Mouse (Mus musculus) olfactory bulb, adult 2 months (tissue): ENCODE results near the gene Misp. TPM values are rescaled to one million over a fixed set of nuclear protein-coding genes. Genes with fewer than 3 reads are reported as not detected.

Experiments
- H3K27ac ChIP-seq: fragments of 200-500 bp; 2 replicates; pipeline ENCODE4 v1.5.1; 2012; ENCODE audit warnings: low read depth, low read length; ENCODE audit not compliant: insufficient read depth
- H3K4me1 ChIP-seq: fragments of 200-500 bp; 2 replicates; pipeline ENCODE4 v1.6.1; 2012; ENCODE audit warnings: low read length; ENCODE audit not compliant: control insufficient read depth, insufficient read depth
- H3K4me3 ChIP-seq: fragments of 200-500 bp; 2 replicates; pipeline ENCODE4 v1.5.1; 2012; ENCODE audit warnings: mild to moderate bottlenecking, low read depth, low read length, moderate library complexity; ENCODE audit not compliant: insufficient read depth
- CTCF ChIP-seq: fragments of 200-500 bp; IDR thresholded peaks from 2 replicates; pipeline ENCODE4 v1.5.1; 2012; ENCODE audit warnings: low read depth, mild to moderate bottlenecking, low read length, moderate library complexity; ENCODE audit not compliant: insufficient read depth
- POLR2A ChIP-seq: fragments of 200-500 bp; IDR thresholded peaks from 2 replicates; pipeline ENCODE4 v1.6.1; 2012; ENCODE audit warnings: mild to moderate bottlenecking, low read depth, low read length, moderate library complexity; ENCODE audit not compliant: insufficient read depth
- WGBS: fragments of 180-500 bp; shearing (Covaris S2); methylation state at CpG from one replicate; pipeline ENCODE4 v1.1.7; 2018; 5-methylcytosine and 5-hydroxymethylcytosine counted together
- polyA plus RNA-seq: library from polyadenylated mRNA; stranded (reverse); fragments of >200 nt; gene quantifications from 2 replicates; pipeline ENCODE4 v1.2.4, GENCODE M21; 2012; ENCODE audit warnings: low replicate concordance; ENCODE audit not compliant: missing spikeins, insufficient read depth, insufficient read length

The Misp gene
- polyA plus RNA-seq, 1 experiment: not detected

DNA sequence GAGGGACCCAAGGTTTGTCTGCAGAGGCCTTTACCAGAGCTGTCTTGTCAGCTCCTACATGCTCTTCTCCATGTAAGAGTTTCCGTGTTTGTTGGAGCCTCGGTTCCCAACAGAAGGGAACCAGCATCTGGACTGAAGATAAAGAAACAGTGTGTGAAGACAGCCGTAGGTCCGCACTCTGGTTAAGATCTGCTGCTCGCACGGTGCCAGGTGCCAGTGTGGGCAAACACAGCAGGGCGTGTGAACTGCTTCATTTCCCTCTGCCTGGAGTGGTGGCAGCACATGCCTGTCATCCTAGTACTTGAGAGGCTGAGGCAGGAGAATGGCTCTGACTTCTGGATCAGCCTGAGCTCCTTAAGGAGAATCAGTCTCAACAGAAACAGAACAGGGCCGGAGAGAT, 51.1 kb downstream of the Misp start:
- TF ChIP-seq CTCF (no peak), POLR2A (no peak)
- Histone ChIP-seq H3K4me1 (peaks cover 25% of the 10 kb centered on the region), H3K27ac (no peak overlapping the region), H3K4me3 (no peak overlapping the region)
- WGBS: 50% methylated on average over 8 of the region's 8 CpGs

- H3K4me1 ChIP-seq: peaks cover 25% of the 10 kb centered on the region
- 37% methylated on average over 3 of the region's 3 CpGs for WGBS
- TF ChIP-seq CTCF (no peak), POLR2A (no peak)
- H3K27ac ChIP-seq: 0 out of 2 replicates have a peak overlapping the region, but pooled peaks have one; percentile 25
- 0 out of 2 replicates have a peak overlapping the region, but pooled peaks have one; percentile 2 for H3K4me3 ChIP-seq
Measured at GRCm38 (mm10) chr10:79872862-79873261, 52.1 kb downstream of the Misp start.

GRCm38 (mm10) chr10:79873313-79873712, 52.5 kb downstream of the Misp start:
- 3% methylated on average over 6 of the region's 6 CpGs for WGBS
- 0 out of 2 replicates have a peak overlapping the region, but pooled peaks have one; percentile 25 for H3K27ac ChIP-seq
- peak overlapping the region; percentile 81 for H3K4me3 ChIP-seq
- H3K4me1 ChIP-seq: peaks cover 25% of the 10 kb centered on the region
- TF ChIP-seq POLR2A: no peak
- TF ChIP-seq CTCF: no peak

GRCm38 (mm10) chr10:79873715-79874289, 53.0 kb downstream of the Misp start:
- WGBS: 1% methylated on average over 26 of the region's 26 CpGs
- Histone ChIP-seq H3K4me3 (peak overlapping the region; percentile 81), H3K4me1 (peaks cover 25% of the 10 kb centered on the region), H3K27ac (peak overlapping the region; percentile 84)
- no peak for TF ChIP-seq CTCF
- TF ChIP-seq POLR2A: no peak

DNA sequence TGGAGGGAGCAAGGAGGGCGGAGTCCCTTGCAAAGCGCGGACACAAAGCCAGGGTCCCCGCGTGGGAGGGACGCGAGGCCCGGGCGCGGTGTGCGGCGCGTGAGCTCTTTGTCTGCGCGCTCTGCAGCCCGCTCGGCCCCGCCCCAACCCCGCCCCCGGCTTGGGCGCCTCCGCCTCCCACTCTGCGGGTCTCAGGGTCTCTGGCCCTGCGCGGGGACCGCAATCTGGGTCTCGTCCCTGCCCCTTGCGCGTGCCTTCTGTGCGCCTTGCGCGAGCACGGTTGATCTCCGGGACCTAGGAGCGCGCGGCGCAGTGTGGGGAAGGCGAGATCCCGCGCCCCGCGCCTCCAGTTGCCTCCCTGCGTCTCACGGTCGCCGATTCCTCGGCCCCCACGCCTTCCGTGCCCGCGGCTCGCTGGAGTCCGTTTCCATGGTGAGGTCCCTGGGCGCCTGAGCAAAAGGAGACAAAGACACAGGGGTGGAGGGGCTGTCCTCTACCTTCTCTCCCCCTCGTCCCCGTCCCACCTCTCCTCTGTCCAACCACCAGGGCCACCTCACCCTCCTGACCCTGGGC, 53.6 kb downstream of the Misp start, which contains the start of the genes Prtn3 and Plppr3:
TSS of gene Prtn3 (plus strand) at position 187 of the 573 bp plus-strand sequence.
TSS of gene Plppr3 (minus strand) at position 345 of the 573 bp plus-strand sequence.
- peak; percentile 76; the same call in 1 of the 2 replicates for TF ChIP-seq POLR2A
- no peak for TF ChIP-seq CTCF
- WGBS: under 1% methylated on average over 57 of the region's 57 CpGs
- H3K27ac ChIP-seq: peak within 1 kb of the TSS; percentile 84
- H3K4me3 ChIP-seq: peak within 1 kb of the TSS; percentile 81
- peaks cover 24% of the 10 kb centered on the region for H3K4me1 ChIP-seq

DNA sequence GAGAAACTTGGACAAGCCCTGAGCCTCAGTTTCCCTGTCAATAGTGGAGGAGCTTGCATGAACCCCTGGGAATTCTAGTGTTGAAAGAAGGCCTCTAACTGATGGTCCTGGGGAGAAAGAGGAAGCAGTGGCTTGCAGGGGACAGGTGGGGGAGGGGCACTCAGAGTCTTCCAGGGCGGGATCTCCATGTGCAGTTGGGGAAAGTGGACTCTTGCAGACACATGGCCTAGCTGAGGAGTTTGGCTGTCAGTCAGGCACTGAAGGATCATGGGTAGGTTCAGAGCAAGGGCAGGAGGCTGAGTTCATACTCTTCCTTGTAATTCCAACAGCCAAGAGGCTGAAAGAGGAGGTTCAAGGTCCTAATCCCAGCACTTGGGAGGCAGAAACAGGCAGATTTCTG, 56.4 kb downstream of the Misp start:
- no peak overlapping the region for H3K4me3 ChIP-seq
- peaks cover 34% of the 10 kb centered on the region for H3K4me1 ChIP-seq
- TF ChIP-seq POLR2A (no peak), CTCF (no peak)
- no peak overlapping the region for H3K27ac ChIP-seq
- WGBS: 71% methylated on average over 1 of the region's 1 CpGs

GRCm38 (mm10) chr10:79877757-79878156, 57.0 kb downstream of the Misp start:
- TF ChIP-seq CTCF: no peak
- no peak overlapping the region for H3K27ac ChIP-seq
- no peak overlapping the region for H3K4me3 ChIP-seq
- 63% methylated on average over 12 of the region's 12 CpGs for WGBS
- peaks cover 32% of the 10 kb centered on the region for H3K4me1 ChIP-seq

DNA sequence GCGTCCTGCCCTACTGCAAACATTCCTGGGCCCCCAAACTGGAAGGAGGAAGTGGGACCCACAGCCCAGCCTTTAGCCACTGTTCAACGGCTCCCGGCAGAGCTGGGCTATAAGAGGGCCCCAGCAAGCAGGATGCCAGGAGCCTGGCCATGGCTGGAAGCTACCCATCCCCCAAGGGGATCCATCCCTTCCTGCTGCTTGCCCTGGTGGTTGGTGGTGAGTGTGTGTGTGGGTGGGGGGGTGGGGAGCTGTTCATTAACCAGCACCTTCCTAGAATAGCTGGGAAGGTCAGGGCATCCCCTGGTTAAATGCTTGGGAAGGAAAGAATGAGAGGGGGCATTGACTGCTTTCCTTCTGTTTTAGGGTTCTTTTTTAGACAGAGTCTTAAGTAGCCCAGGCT, 58.7 kb downstream of the Misp start:
- Histone ChIP-seq H3K4me1 (peaks cover 32% of the 10 kb centered on the region), H3K4me3 (no peak overlapping the region), H3K27ac (no peak overlapping the region)
- no peak for TF ChIP-seq CTCF
- no peak for TF ChIP-seq POLR2A
- WGBS: 62% methylated on average over 3 of the region's 3 CpGs

Other genes with a start within 250 kb of the Misp start
- gene Theg, start 233.7 kb upstream of the Misp start, polyA plus RNA-seq: not detected in 2 replicates
- gene C2cd4c, start 207.0 kb upstream of the Misp start, polyA plus RNA-seq: not detected in 2 replicates
- gene Shc2, start 183.1 kb upstream of the Misp start, polyA plus RNA-seq: not detected in 2 replicates
- gene Odf3l2, start 175.3 kb upstream of the Misp start, polyA plus RNA-seq: not detected in 2 replicates
- gene Madcam1, start 156.4 kb upstream of the Misp start, polyA plus RNA-seq: not detected in 2 replicates
- gene Tpgs1, start 151.6 kb upstream of the Misp start, polyA plus RNA-seq: not detected in 2 replicates
- gene Cdc34, start 138.8 kb upstream of the Misp start, polyA plus RNA-seq: not detected in 2 replicates
- gene Gzmm, start 132.0 kb upstream of the Misp start, polyA plus RNA-seq: not detected in 2 replicates
- gene Bsg, start 116.5 kb upstream of the Misp start, polyA plus RNA-seq: not detected in 2 replicates
- gene Hcn2, start 104.4 kb upstream of the Misp start, polyA plus RNA-seq: not detected in 2 replicates
- not detected in 2 replicates for gene Polrmt, start 74.4 kb upstream of the Misp start, polyA plus RNA-seq
- not detected in 2 replicates for gene Fgf22, start 65.9 kb upstream of the Misp start, polyA plus RNA-seq
- not detected in 2 replicates for gene Rnf126, start 54.0 kb upstream of the Misp start, polyA plus RNA-seq
- not detected in 2 replicates for gene Fstl3, start 43.7 kb upstream of the Misp start, polyA plus RNA-seq
- gene Prss57, start 30.0 kb upstream of the Misp start, polyA plus RNA-seq: not detected in 2 replicates
- not detected in 2 replicates for gene Palm, start 27.4 kb upstream of the Misp start, polyA plus RNA-seq
- 555 TPM in 1 of 2 replicates, not detected in the other for gene Ptbp1, start 33.4 kb downstream of the Misp start, polyA plus RNA-seq
- not detected in 2 replicates for gene Prtn3, start 53.5 kb downstream of the Misp start, polyA plus RNA-seq
- gene Plppr3, start 53.6 kb downstream of the Misp start, polyA plus RNA-seq: not detected in 2 replicates
- not detected in 2 replicates for gene Elane, start 65.3 kb downstream of the Misp start, polyA plus RNA-seq
- not detected in 2 replicates for gene Cfd, start 69.9 kb downstream of the Misp start, polyA plus RNA-seq
- gene Med16, start 87.9 kb downstream of the Misp start, polyA plus RNA-seq: not detected in 2 replicates
- gene Gm26602, start 89.9 kb downstream of the Misp start, polyA plus RNA-seq: not detected in 2 replicates
- not detected in 2 replicates for gene Kiss1r, start 96.0 kb downstream of the Misp start, polyA plus RNA-seq
- not detected in 2 replicates for gene R3hdm4, start 100.2 kb downstream of the Misp start, polyA plus RNA-seq
- not detected in 2 replicates for gene Arid3a, start 106.1 kb downstream of the Misp start, polyA plus RNA-seq
- not detected in 2 replicates for gene Wdr18, start 139.2 kb downstream of the Misp start, polyA plus RNA-seq
- gene Grin3b, start 149.7 kb downstream of the Misp start, polyA plus RNA-seq: not detected in 2 replicates
- gene Tmem259, start 163.3 kb downstream of the Misp start, polyA plus RNA-seq: not detected in 2 replicates
- gene Cnn2, start 167.6 kb downstream of the Misp start, polyA plus RNA-seq: 124 and 250 TPM in 2 replicates
- not detected in 2 replicates for gene Abca7, start 175.5 kb downstream of the Misp start, polyA plus RNA-seq
- gene Arhgap45, start 195.7 kb downstream of the Misp start, polyA plus RNA-seq: 193 and 203 TPM in 2 replicates
- not detected in 2 replicates for gene Polr2e, start 218.8 kb downstream of the Misp start, polyA plus RNA-seq
- gene Gpx4, start 226.2 kb downstream of the Misp start, polyA plus RNA-seq: not detected in 2 replicates